Mouse (Mus musculus): ENCODE measurements around the gene Spink4. TPM values are rescaled to one million over a fixed set of nuclear protein-coding genes. Genes with fewer than 3 reads are reported as not detected.
A peak's percentile ranks its signal among the peaks of the same experiment; 100 is the strongest.

The Spink4 gene
- polyA plus RNA-seq, 1 experiment from 2014 or later = not detected

DNA sequence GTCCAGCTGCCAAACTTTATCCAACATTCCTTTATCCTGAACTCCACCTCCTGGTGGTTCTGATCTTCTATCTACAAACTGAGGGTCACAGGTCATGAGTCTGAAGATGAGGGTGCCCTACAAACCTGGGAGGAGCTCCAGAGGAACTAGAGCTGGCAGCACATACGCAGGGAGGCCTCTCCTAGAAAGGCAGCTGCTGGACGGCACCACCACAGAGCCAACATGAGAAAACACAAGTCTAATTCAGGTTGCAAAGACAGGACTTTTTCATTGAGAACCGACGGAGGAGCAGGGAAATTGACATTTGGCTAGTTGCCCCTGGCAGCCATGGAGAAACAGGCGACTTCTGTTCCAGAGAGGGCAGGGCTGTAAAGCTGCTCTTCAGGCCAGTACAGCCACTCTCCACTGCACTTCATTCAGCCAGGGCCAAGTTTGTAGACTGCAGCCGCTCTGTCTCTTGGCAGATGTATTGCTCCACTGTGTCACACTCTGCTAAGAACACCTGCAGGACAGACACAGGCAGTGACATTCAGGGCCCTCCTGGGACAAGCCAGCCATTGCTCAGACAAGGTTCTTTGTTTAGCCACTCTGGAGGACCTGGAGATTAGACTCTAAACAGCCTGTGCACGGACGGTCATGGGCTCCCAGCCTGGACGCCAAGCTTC lies 16.5 kb downstream of the Spink4 start:
- H3K27ac ChIP-seq (replicated peaks) = peak overlapping the region; percentile 56; the same call in 1 of the 2 replicates
- no peaks in the 10 kb centered on the region for H3K4me1 ChIP-seq
- H3K9me3 ChIP-seq (replicated peaks) = no peaks in the 10 kb centered on the region
- H3K36me3 ChIP-seq = peaks cover 80% of the 10 kb centered on the region
- ATAC-seq (ENCODE audit: low FRiP score) = peak; percentile 91
- no peaks in the 10 kb centered on the region for H3K27me3 ChIP-seq (replicated peaks)
- no peak overlapping the region for H3K9ac ChIP-seq (replicated peaks)
- H3K4me2 ChIP-seq = no peak overlapping the region
- H3K4me3 ChIP-seq (replicated peaks) = no peak overlapping the region
- 62% methylated on average over 9 of the region's 9 CpGs for WGBS

DNA sequence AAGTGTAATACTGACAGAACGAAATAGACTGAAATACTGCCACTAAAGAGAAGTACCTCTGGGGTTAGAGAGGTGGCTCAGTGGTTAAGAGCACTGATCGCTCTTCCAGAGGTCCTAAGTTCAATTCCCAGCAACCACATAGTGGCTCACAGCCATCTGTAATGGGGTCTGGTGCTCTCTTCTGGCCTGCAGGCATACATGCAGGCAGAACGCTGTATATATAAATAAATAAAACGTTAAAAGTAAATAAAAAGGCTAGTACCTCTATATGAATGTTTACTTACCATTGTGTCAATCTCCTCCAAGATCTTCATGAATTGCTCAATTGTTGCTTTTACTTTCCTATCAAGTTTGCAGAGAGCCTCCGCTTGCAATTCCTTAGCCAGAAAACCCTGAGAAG lies 18.9 kb downstream of the Spink4 start:
- H3K27ac ChIP-seq (replicated peaks) = no peak overlapping the region
- no peaks in the 10 kb centered on the region for H3K4me1 ChIP-seq
- H3K9ac ChIP-seq (replicated peaks) = no peak overlapping the region
- no peaks in the 10 kb centered on the region for H3K27me3 ChIP-seq (replicated peaks)
- H3K9me3 ChIP-seq (replicated peaks) = no peaks in the 10 kb centered on the region
- WGBS = 95% methylated on average over 5 of the region's 5 CpGs
- no peak overlapping the region for H3K4me2 ChIP-seq
- no peak overlapping the region for H3K4me3 ChIP-seq (replicated peaks)
- ATAC-seq (ENCODE audit: low FRiP score) = no peak
- H3K36me3 ChIP-seq = peaks cover 86% of the 10 kb centered on the region

DNA sequence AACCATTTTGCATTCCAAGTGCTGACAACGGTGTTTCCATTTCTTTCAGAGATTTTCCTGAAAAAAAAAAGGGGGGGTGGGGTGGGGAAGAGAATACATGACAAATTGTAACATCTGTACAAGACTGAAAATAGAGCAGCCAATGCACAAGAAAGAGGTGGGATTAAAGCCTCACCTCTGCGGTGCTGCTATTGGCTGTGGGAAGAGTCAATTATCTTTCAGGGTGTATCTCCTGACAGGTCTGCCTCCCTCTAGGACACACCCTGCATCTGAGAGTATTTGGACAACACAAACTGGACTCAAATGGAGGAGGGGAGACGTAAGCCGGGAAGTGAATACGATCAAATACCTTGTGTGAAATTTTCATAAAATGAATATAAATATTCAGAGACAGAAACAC lies 23.8 kb downstream of the Spink4 start:
- H3K4me3 ChIP-seq (replicated peaks) = no peak overlapping the region
- H3K36me3 ChIP-seq = peaks cover 61% of the 10 kb centered on the region
- WGBS = 96% methylated on average over 5 of the region's 5 CpGs
- H3K9ac ChIP-seq (replicated peaks) = no peak overlapping the region
- H3K27ac ChIP-seq (replicated peaks) = no peak overlapping the region
- ATAC-seq (ENCODE audit: low FRiP score) = no peak
- peaks cover 16% of the 10 kb centered on the region for H3K4me1 ChIP-seq
- H3K27me3 ChIP-seq (replicated peaks) = no peaks in the 10 kb centered on the region
- no peaks in the 10 kb centered on the region for H3K9me3 ChIP-seq (replicated peaks)
- H3K4me2 ChIP-seq = no peak overlapping the region

DNA sequence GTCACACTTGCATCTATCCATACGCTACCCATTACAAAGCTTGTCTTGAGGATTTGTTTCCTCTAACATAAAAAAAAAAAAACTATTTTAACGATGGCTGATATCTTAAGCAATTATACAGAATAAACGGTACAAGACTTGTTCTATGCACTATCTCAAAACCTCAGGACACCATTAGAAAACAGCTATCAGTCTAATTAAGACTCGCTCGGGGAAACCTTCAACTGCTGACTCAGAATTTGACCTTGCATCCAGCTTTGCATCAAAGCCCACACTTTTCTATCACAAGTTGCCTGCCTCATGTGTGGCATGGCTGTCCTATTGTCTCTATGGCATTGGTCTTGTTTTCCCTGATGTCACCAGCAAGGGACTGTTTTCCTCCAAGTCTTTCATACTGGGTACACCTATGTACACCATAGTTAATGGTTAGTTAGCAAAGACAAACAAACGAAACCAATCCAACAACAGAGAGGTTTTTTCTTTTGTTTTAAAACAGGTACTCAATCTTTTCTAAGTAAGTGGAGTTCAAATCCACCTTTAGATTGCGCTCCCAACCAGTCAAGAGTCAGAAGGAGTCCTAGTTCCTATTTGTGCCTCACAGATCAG lies 26.8 kb downstream of the Spink4 start:
- peak overlapping the region; percentile 99 for H3K4me3 ChIP-seq (replicated peaks)
- no peaks in the 10 kb centered on the region for H3K9me3 ChIP-seq (replicated peaks)
- no peaks in the 10 kb centered on the region for H3K27me3 ChIP-seq (replicated peaks)
- H3K36me3 ChIP-seq = peaks cover 46% of the 10 kb centered on the region
- no peak overlapping the region for H3K27ac ChIP-seq (replicated peaks)
- 91% methylated on average over 7 of the region's 7 CpGs for WGBS
- H3K4me1 ChIP-seq = peaks cover 30% of the 10 kb centered on the region
- ATAC-seq (ENCODE audit: low FRiP score) = no peak
- 0 out of 2 replicates have a peak overlapping the region, but pooled peaks have one; percentile 77 for H3K9ac ChIP-seq (replicated peaks)
- H3K4me2 ChIP-seq = peak overlapping the region; percentile 76

DNA sequence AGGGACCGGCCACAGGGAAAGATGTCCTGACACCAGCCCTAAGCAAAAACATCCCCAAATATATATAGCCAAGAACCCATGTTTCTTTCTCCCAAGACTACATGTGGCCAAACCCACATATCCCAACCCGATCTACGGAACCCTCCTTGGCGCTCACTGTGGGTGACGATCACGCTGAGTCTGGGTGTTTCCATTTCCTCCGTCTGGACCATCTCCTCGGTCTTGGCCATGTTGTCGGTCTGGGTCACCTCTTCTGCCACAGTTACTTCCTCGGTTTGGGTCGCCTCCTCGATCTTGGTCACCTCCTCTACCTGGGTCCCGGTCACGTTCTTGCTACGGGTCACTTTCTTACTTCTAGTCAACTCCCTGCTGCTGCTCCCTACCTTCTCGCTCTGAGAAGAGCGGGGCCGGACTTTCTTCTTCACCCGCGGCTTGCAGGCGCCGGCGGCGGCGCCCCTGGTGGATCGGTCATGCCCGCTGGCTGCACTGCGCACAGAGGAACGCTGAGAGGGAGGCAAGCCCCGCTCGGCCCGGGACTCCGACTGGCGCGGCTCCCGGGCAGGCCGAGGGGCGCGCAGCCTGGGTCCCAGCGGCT lies 27.8 kb downstream of the Spink4 start:
- ATAC-seq (ENCODE audit: low FRiP score) = peak; percentile 83
- H3K4me1 ChIP-seq = peaks cover 30% of the 10 kb centered on the region
- H3K27ac ChIP-seq (replicated peaks) = peak overlapping the region; percentile 90
- under 1% methylated on average over 37 of the region's 40 CpGs for WGBS
- H3K4me3 ChIP-seq (replicated peaks) = peak overlapping the region; percentile 99
- no peaks in the 10 kb centered on the region for H3K9me3 ChIP-seq (replicated peaks)
- no peaks in the 10 kb centered on the region for H3K27me3 ChIP-seq (replicated peaks)
- H3K9ac ChIP-seq (replicated peaks) = peak overlapping the region; percentile 77
- peak overlapping the region; percentile 76 for H3K4me2 ChIP-seq
- peaks cover 42% of the 10 kb centered on the region for H3K36me3 ChIP-seq

DNA sequence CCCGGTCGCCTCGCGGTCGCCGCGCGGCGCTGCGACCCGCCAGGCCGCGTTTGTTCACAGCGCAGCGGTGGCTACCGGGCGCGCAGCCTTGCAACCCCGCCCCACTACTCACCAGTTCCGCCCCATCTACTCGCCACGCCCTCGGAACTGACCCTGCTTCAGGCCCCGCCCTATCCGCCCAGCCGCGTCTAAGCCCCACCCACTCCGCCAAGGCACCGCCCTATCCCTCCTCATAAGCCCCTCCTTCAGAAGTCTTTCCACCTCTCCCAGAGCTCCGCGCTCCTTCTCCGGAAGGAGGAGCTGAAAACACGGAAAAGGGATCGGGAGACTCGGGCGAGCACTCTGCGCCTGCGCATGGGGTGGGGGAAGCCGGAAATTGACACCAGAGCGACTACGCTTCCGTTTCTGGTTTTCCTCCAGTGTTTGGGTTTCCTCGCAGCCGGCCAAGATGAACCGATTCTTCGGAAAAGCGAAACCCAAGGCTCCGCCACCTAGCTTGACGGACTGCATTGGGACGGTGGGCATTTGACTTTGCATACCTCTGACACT lies 28.4 kb downstream of the Spink4 start, which contains the start of the genes Bag1 and Chmp5:
Gene Bag1, minus strand, starts transcription at position 135 of the 549 bp plus-strand sequence.
Gene Chmp5, plus strand, starts transcription at position 248 of the 549 bp plus-strand sequence.
- WGBS = under 1% methylated on average over 50 of the region's 50 CpGs
- H3K27me3 ChIP-seq (replicated peaks) = no peaks in the 10 kb centered on the region

DNA sequence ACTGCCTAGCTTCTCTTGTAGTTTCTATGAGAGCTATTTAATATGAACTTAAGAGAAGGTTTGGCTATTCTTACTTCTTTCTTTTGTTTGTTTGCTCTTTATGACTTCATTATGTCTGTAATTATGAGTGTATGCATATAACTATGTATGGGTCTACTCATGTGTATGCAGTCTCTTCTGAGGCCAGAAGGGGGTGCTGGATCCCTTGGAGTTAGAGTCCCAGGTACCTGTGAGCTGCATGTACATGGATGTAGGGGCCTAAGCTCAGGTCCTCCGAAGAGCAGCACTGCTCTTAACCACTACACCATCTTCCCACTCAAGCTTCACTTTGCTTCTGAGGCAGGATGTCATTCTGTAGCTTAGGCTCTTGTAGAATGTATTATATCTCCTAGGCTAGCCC lies 33.7 kb downstream of the Spink4 start:
- no peak for ATAC-seq (ENCODE audit: low FRiP score)
- peaks cover 69% of the 10 kb centered on the region for H3K36me3 ChIP-seq

More for the DNA sequence above, 28.4 kb downstream of the Spink4 start, which contains the start of the genes Bag1 and Chmp5:
- H3K4me2 ChIP-seq = peak within 1 kb of the TSS; percentile 79
- H3K4me1 ChIP-seq = peaks cover 30% of the 10 kb centered on the region
- H3K36me3 ChIP-seq = peaks cover 42% of the 10 kb centered on the region
- peak; percentile 98 for ATAC-seq (ENCODE audit: low FRiP score)
- H3K27ac ChIP-seq (replicated peaks) = peak within 1 kb of the TSS; percentile 90
- H3K4me3 ChIP-seq (replicated peaks) = peak within 1 kb of the TSS; percentile 99
- no peaks in the 10 kb centered on the region for H3K9me3 ChIP-seq (replicated peaks)
- peak within 1 kb of the TSS; percentile 79 for H3K9ac ChIP-seq (replicated peaks)

DNA sequence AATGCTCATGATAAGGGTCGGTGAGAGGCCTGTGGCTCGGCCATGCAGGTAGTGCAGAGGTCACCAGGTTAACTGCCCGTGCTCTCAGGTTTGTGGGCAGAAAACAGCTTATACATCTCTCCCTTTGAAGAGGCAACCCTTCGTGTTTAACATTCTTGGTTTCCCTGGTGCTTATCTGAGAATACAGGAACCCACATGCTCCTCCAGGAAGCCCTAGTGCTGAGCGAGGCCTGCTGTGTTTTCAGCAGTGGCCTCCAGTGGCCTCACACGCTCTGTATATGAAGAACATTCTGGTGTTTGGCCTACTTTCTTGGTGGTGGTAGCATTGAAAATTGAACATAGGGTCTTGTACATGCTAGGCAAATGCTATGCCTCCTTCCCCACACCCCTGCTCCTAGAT lies 36.1 kb downstream of the Spink4 start:
- WGBS = 95% methylated on average over 6 of the region's 6 CpGs
- H3K4me1 ChIP-seq = no peaks in the 10 kb centered on the region

More for the DNA sequence above, 33.7 kb downstream of the Spink4 start:
- Histone ChIP-seq H3K9ac (replicated peaks) (no peak overlapping the region), H3K4me3 (replicated peaks) (no peak overlapping the region), H3K4me1 (peaks cover 14% of the 10 kb centered on the region), H3K4me2 (no peak overlapping the region), H3K9me3 (replicated peaks) (no peaks in the 10 kb centered on the region), H3K27ac (replicated peaks) (no peak overlapping the region), H3K27me3 (replicated peaks) (no peaks in the 10 kb centered on the region)
- WGBS = 100% methylated on average over 1 of the region's 1 CpGs

DNA sequence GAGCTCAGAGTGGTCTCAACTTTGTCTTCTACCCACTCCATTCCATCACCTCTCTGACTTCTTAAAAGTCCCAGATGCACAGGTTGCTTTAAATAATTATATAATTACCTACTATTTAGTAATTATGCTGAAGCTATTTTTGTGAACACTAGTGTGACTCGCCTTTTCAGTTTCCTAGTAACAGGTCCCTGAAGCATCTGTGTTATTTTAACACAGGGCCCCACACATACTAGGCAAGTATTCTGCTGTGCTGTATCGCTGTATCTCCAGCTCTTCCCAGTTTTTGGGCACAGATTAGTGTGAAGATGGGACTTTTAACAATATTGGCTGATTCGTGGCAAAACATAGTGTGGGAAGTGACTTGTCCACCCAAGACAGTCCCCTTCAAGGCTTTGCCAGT lies 43.7 kb downstream of the Spink4 start:
- Histone ChIP-seq H3K4me1 (no peaks in the 10 kb centered on the region), H3K36me3 (peaks cover 81% of the 10 kb centered on the region), H3K9me3 (replicated peaks) (no peaks in the 10 kb centered on the region), H3K4me2 (no peak overlapping the region), H3K4me3 (replicated peaks) (no peak overlapping the region), H3K9ac (replicated peaks) (no peak overlapping the region), H3K27me3 (replicated peaks) (no peaks in the 10 kb centered on the region), H3K27ac (replicated peaks) (no peak overlapping the region)
- no peak for ATAC-seq (ENCODE audit: low FRiP score)
- WGBS = 92% methylated on average over 3 of the region's 3 CpGs

More for the DNA sequence above, 36.1 kb downstream of the Spink4 start:
- no peaks in the 10 kb centered on the region for H3K9me3 ChIP-seq (replicated peaks)
- H3K27me3 ChIP-seq (replicated peaks) = no peaks in the 10 kb centered on the region
- H3K9ac ChIP-seq (replicated peaks) = no peak overlapping the region
- H3K4me3 ChIP-seq (replicated peaks) = no peak overlapping the region
- ATAC-seq (ENCODE audit: low FRiP score) = no peak
- peaks cover 84% of the 10 kb centered on the region for H3K36me3 ChIP-seq
- no peak overlapping the region for H3K27ac ChIP-seq (replicated peaks)
- no peak overlapping the region for H3K4me2 ChIP-seq

DNA sequence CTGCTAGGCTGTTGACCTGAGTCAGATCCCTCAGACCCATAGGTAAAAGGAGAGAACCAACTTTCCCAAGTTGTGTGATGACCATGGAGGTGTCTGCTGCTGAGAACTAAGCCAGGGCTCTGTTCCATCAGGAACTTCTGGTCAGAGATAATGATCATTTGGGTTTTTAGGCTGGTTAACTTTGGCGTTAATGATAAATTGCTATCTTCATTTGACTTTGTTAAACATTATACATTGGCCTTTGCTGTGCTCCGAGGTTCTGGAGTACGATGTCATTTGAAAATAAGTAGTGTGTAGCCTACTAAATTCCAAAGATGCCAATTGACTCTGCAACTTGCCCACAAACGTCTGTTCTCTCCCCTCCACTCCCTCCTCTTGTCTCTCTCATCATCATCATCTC lies 49.3 kb downstream of the Spink4 start:
- Histone ChIP-seq H3K27ac (replicated peaks) (no peak overlapping the region), H3K4me1 (peaks cover 25% of the 10 kb centered on the region), H3K27me3 (replicated peaks) (no peaks in the 10 kb centered on the region), H3K4me2 (no peak overlapping the region), H3K9me3 (replicated peaks) (no peaks in the 10 kb centered on the region), H3K36me3 (peaks cover 31% of the 10 kb centered on the region), H3K9ac (replicated peaks) (no peak overlapping the region), H3K4me3 (replicated peaks) (no peak overlapping the region)
- WGBS = 88% methylated on average over 4 of the region's 4 CpGs
- ATAC-seq (ENCODE audit: low FRiP score) = no peak

DNA sequence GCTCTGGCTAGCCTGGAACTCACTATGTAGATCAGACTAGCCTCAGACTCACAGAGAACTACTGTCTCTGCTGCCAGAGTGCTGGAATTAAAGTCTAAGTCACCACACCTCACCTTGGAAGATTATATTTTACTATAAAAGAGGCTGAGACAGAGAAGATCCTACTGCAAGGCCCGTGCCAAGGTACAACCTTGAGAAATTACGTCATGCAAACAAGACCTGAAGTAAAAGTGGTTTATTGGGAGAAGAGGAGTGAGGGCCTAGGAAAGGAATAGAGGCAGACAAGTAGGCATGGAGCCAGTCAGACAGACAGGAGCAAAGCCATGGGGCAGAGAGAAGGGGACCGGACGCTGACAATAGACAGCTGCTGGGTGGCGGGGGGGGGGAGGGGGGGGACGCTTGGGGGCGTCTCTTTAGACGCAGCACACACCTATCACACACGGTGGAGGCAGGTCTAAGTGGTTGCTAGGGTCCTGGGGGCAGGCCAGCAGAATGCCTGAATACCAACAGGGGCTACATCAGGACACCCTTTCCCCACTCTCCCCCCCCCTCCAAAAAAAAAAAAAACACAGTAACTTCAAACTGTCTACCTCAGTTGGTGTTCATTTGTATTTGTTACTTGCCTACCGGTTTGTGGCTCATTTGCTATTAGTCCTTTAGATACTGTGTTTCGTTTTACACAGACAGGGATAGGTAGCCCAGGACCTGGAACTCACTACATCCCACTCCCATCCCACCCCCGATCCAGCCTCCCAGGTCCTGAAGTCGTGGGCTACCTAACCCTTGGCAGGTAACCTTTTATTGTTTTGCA lies 50.1 kb downstream of the Spink4 start:
- H3K4me3 ChIP-seq (replicated peaks) = peak overlapping the region; percentile 99
- peak overlapping the region; percentile 93 for H3K9ac ChIP-seq (replicated peaks)
- H3K27ac ChIP-seq (replicated peaks) = peak overlapping the region; percentile 94
- H3K36me3 ChIP-seq = peaks cover 24% of the 10 kb centered on the region
- H3K27me3 ChIP-seq (replicated peaks) = no peaks in the 10 kb centered on the region
- H3K4me1 ChIP-seq = peaks cover 25% of the 10 kb centered on the region
- no peaks in the 10 kb centered on the region for H3K9me3 ChIP-seq (replicated peaks)
- peak overlapping the region; percentile 79 for H3K4me2 ChIP-seq
- peak; percentile 20; the same call in 1 of the 2 replicates for ATAC-seq (ENCODE audit: low FRiP score)
- 11% methylated on average over 13 of the region's 13 CpGs for WGBS
